Mouse (Mus musculus): Measurements from ENCODE around the gene Cbfa2t2.

Gene Cbfa2t2

GRCm38 (mm10) chr2:154570666-154571065 is 134.4 kb downstream of the Cbfa2t2 start:
- DNase-seq = peak in 1 of 2 experiments; percentile 11

- DNase-seq = no peak
Observed at GRCm38 (mm10) chr2:154571266-154571665, 135.0 kb downstream of the Cbfa2t2 start.

GRCm38 (mm10) chr2:154571976-154572375 is 135.7 kb downstream of the Cbfa2t2 start:
- DNase-seq = no peak

- no peak for DNase-seq
Observed at GRCm38 (mm10) chr2:154572996-154573395, 136.7 kb downstream of the Cbfa2t2 start.

GRCm38 (mm10) chr2:154574271-154574670 is 138.0 kb downstream of the Cbfa2t2 start:
- no peak for DNase-seq

- DNase-seq = no peak
Observed at GRCm38 (mm10) chr2:154576876-154577743, 140.8 kb downstream of the Cbfa2t2 start.

GRCm38 (mm10) chr2:154577744-154578067 is 141.4 kb downstream of the Cbfa2t2 start:
- DNase-seq = no peak

GRCm38 (mm10) chr2:154580586-154580985 is 144.3 kb downstream of the Cbfa2t2 start:
- no peak for DNase-seq

- DNase-seq = no peak
Observed at GRCm38 (mm10) chr2:154581421-154581820, 145.1 kb downstream of the Cbfa2t2 start.

GRCm38 (mm10) chr2:154583906-154584872 is 147.9 kb downstream of the Cbfa2t2 start:
- peak; percentile 87 to 88 for DNase-seq

GRCm38 (mm10) chr2:154584931-154585601 is 148.8 kb downstream of the Cbfa2t2 start:
- DNase-seq = peak; percentile 63 to 64

- peak; percentile 52 to 69 for DNase-seq
Observed at GRCm38 (mm10) chr2:154586405-154586804, 150.1 kb downstream of the Cbfa2t2 start.

Measured in cerebellum, postnatal 25 days (tissue).